Mouse (Mus musculus) retina, adult 2 months (tissue): ENCODE data around the gene Vpreb2.
"Not testable (repeated sequence)": the region's sequence is repeated elsewhere in the genome, so short reads cannot be mapped to it uniquely, and the experiment has no call there.

Source experiments
- DNase-seq: peaks from one replicate; pipeline ENCODE4 v3.0.0-alpha.2; 2012; ENCODE audit warnings: low read depth, low spot score

The Vpreb2 gene

GRCm38 (mm10) chr16:17980128-17980527 is at the start of gene Vpreb2:
Gene Vpreb2 (plus strand): TSS chr16:17980428.
- no peak for DNase-seq

- no peak for DNase-seq
These were observed 48.2 kb upstream of the Vpreb2 start for GRCm38 (mm10) chr16:17931906-17932460.

- no peak for DNase-seq
These were observed 46.4 kb upstream of the Vpreb2 start for GRCm38 (mm10) chr16:17933594-17934444.

- no peak for DNase-seq
These were observed 45.8 kb upstream of the Vpreb2 start for GRCm38 (mm10) chr16:17934445-17934910.

- no peak for DNase-seq
These were observed 43.5 kb upstream of the Vpreb2 start for GRCm38 (mm10) chr16:17936776-17937175.

- no peak for DNase-seq
These were observed 42.0 kb upstream of the Vpreb2 start for GRCm38 (mm10) chr16:17938187-17938586.

GRCm38 (mm10) chr16:17938821-17939220 is 41.4 kb upstream of the Vpreb2 start:
- DNase-seq, result no peak

- DNase-seq, result no peak
These were observed 40.9 kb upstream of the Vpreb2 start for GRCm38 (mm10) chr16:17939255-17939751.

- DNase-seq, result no peak
These were observed 36.8 kb upstream of the Vpreb2 start for GRCm38 (mm10) chr16:17943466-17943865.

- no peak for DNase-seq
These were observed 35.0 kb upstream of the Vpreb2 start for GRCm38 (mm10) chr16:17945081-17945831.

- DNase-seq, result no peak
These were observed 30.8 kb upstream of the Vpreb2 start for GRCm38 (mm10) chr16:17949421-17949877.

- no peak for DNase-seq
These were observed 30.2 kb upstream of the Vpreb2 start for GRCm38 (mm10) chr16:17950068-17950467.

GRCm38 (mm10) chr16:17951618-17952017 is 28.6 kb upstream of the Vpreb2 start:
- DNase-seq, result no peak

GRCm38 (mm10) chr16:17956052-17956638 is 24.1 kb upstream of the Vpreb2 start:
- not testable (repeated sequence) for DNase-seq

- no peak for DNase-seq
These were observed 18.1 kb upstream of the Vpreb2 start for GRCm38 (mm10) chr16:17962091-17962490.

- no peak for DNase-seq
These were observed 8.4 kb upstream of the Vpreb2 start for GRCm38 (mm10) chr16:17971853-17972252.

GRCm38 (mm10) chr16:17977840-17978239 is 2.4 kb upstream of the Vpreb2 start:
- not testable (repeated sequence) for DNase-seq

GRCm38 (mm10) chr16:17983201-17983600 is 3.0 kb downstream of the Vpreb2 start:
- no peak for DNase-seq

- DNase-seq, result no peak
These were observed 4.0 kb downstream of the Vpreb2 start for GRCm38 (mm10) chr16:17984231-17984630.

- DNase-seq, result no peak
These were observed 4.8 kb downstream of the Vpreb2 start for GRCm38 (mm10) chr16:17985078-17985477.

GRCm38 (mm10) chr16:17986456-17987132 is 6.4 kb downstream of the Vpreb2 start:
- DNase-seq, result peak; percentile 16
